Mouse (Mus musculus) adrenal gland, adult (tissue): ENCODE results near the gene Pik3c2g.

Experiments
- DNase-seq, 2 experiments: peaks; one replicate each; pipeline ENCODE4 v3.0.0; 2022 to 2023; ENCODE audit warnings: low spot score in 1 of 2; ENCODE audit not compliant: inconsistent age in 2 of 2

Pik3c2g gene

GRCm38 (mm10) chr6:139586892-139587291, at the start of gene Pik3c2g:
Gene Pik3c2g (plus strand): TSS chr6:139587221.
- no peak for DNase-seq

GRCm38 (mm10) chr6:139538469-139538868, 48.6 kb upstream of the Pik3c2g start:
- DNase-seq, result no peak

- DNase-seq, result no peak
These were observed 31.4 kb upstream of the Pik3c2g start for GRCm38 (mm10) chr6:139555537-139556179.

GRCm38 (mm10) chr6:139569211-139569610, 17.8 kb upstream of the Pik3c2g start:
- DNase-seq, result no peak

- peak in 1 of 2 experiments; percentile 32 for DNase-seq
These were observed 11.2 kb upstream of the Pik3c2g start for GRCm38 (mm10) chr6:139575854-139576253.

- peak in 1 of 2 experiments; percentile 25 for DNase-seq
These were observed 10.6 kb upstream of the Pik3c2g start for GRCm38 (mm10) chr6:139576261-139577014.

- peak in 1 of 2 experiments; percentile 62 for DNase-seq
These were observed 9.8 kb upstream of the Pik3c2g start for GRCm38 (mm10) chr6:139577026-139577861.

GRCm38 (mm10) chr6:139587478-139587877, 457 bp downstream of the Pik3c2g start:
- DNase-seq, result no peak

- no peak for DNase-seq
These were observed 1.4 kb downstream of the Pik3c2g start for GRCm38 (mm10) chr6:139588409-139588808.

- DNase-seq, result peak; percentile 36 to 87
These were observed 2.3 kb downstream of the Pik3c2g start for GRCm38 (mm10) chr6:139589291-139589690.

- peak in 1 of 2 experiments; percentile 22 for DNase-seq
These were observed 2.8 kb downstream of the Pik3c2g start for GRCm38 (mm10) chr6:139589854-139590253.

- DNase-seq, result no peak
These were observed 5.1 kb downstream of the Pik3c2g start for GRCm38 (mm10) chr6:139592081-139592480.

GRCm38 (mm10) chr6:139596433-139596832, 9.4 kb downstream of the Pik3c2g start:
- peak in 1 of 2 experiments; percentile 32 for DNase-seq

- no peak for DNase-seq
These were observed 12.2 kb downstream of the Pik3c2g start for GRCm38 (mm10) chr6:139599216-139599615.

- no peak for DNase-seq
These were observed 31.8 kb downstream of the Pik3c2g start for GRCm38 (mm10) chr6:139618774-139619173.

GRCm38 (mm10) chr6:139624756-139625155, 37.7 kb downstream of the Pik3c2g start:
- DNase-seq, result no peak

- no peak for DNase-seq
These were observed 47.5 kb downstream of the Pik3c2g start for GRCm38 (mm10) chr6:139634561-139634960.

- DNase-seq, result peak in 1 of 2 experiments; percentile 64
These were observed 68.4 kb downstream of the Pik3c2g start for GRCm38 (mm10) chr6:139655399-139655798.

GRCm38 (mm10) chr6:139662462-139662861, 75.4 kb downstream of the Pik3c2g start:
- DNase-seq, result peak; percentile 15 to 60

GRCm38 (mm10) chr6:139718416-139718984, 131.5 kb downstream of the Pik3c2g start:
- DNase-seq, result no peak

GRCm38 (mm10) chr6:139719639-139720221, 132.7 kb downstream of the Pik3c2g start:
- no peak for DNase-seq
